Mouse (Mus musculus) cerebellum, postnatal 36 days (tissue): ENCODE measurements around the gene Ppp1r14c.
"Not testable (repeated sequence)": the region's sequence is repeated elsewhere in the genome, so short reads cannot be mapped to it uniquely, and the experiment has no call there.

Source experiments
- DNase-seq, 2 experiments: peaks; one replicate each; pipeline ENCODE4 v3.0.0; 2021 to 2022; ENCODE audit warnings: mixed read lengths in 2 of 2

The Ppp1r14c gene

DNA sequence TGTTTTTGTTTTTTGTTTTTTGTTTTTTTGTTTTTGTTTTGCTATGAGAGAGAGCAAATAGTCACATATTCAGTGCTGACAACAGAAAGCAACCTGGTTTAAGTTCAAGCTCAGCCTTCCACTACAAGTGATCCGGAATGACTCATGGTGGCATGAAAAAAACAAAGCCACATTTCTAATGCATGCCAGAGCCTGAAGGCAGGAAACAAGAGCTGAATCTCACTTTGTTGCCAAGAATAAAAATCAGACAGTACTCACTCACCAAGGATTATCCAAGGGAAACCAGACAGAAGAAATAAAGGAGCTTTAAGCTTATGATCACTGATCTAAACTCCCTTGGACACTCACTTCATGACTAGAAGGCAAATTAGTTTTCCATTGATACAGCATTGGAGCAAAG is 110.8 kb downstream of the Ppp1r14c start:
- DNase-seq = no peak

DNA sequence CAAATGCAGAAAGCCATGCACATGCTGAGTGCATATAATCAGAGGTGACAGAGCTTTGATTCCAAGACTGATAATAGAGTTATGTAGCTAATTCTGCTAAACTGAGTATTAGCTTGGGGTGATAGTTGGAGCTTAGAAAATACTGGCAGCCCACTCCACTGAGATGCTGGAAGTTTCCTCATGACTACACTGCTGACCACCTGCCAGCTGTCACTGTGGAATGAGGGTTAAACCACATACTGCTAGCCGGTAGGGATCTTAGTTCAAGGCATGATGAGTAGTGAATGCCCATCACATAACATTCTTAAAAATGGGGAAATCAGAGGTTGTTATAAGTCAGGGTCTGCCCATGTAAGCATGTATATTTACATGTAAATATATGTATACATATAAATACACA is 113.9 kb downstream of the Ppp1r14c start:
- no peak for DNase-seq

DNA sequence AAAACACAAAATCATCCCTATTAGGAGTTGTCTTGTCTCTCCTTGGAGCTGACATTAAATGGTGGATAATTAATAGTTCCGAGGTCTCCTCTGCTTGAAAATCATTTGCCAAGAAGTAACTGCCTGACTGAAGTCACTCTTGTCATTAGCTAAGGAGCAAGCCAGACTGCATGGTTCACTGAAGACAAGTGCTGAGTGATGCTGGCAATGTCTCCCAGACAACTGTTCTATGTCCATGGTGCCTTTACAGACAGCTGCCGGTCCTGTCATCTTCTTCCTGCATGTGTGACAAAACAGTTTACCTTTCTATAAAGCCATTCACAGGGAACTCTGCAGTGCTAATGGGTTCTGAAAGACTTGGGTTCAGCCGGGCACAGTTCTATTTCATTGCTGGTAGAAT is 124.2 kb downstream of the Ppp1r14c start:
- no peak for DNase-seq

DNA sequence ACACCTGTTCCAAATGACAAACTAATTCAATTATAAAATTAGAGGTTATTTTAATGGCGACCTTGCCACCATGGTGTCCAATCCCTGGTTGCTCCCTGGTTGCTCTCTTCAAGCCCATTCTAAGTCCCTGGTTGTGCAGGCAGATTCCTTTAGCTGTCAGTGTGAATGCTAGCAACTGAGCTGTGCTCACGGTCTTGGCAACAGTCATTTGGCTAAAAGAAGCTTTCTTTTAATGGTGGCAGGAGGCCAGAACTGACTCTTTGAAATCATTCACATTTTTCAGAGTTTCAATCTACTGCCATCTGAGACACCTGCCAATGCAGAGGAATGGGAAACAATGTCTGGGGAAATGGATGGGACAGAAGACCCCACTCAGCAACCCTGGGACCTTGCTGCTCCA is 130.9 kb downstream of the Ppp1r14c start:
- DNase-seq = no peak

DNA sequence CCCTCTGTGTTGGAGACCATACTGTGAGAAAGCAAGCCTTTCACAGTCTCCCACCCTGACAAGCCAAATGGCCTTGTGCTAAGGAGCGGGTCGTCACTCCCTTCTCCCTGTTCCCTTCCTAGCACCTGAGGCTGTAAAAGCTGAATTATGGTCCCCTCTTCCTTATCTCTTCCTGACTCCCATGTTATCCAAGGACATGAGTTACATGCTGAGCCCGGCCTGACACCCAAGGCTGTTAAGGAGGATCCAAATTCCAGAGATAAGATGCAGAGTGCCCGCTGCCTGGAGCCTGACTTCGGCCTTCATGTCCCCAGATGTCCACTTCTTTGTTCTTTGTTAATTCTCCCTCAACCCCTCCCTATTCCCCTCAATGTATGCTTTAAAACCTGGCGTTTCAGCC is 135.0 kb downstream of the Ppp1r14c start:
- not testable (repeated sequence) for DNase-seq

DNA sequence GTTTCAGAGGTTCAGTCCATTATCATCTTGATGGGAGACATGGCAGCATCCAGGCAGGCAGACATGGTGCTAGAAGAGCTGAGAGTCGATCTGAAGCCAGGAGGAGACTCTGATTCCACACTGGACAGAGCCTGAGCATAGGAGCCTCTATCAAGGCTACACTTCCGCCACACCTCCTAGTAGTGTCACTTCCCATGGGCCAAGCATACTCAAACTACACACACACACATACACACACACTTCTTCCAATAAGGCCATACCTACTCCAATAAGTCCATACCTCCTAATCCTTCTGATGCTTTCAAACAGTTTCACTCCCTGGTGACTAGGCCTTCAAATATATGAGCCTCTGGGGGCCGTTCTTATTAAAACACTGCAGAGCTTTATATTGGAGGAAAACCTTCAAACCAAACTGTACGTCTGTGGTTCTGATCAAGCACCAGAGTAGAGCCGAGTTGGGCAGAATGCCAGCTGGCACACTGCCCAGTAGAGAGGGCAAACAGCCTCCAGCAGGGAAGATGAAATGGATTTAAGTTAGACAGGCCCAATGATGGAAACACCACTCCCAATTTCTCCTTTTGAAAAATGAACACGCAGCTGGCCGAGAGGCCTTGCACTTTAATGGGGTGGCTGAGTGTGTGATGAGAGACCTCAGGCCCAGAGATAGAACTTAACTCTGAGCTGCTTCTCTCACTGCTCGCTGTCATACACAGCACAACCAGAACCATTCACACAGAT is 141.8 kb downstream of the Ppp1r14c start:
- DNase-seq = peak; percentile 35 to 57

DNA sequence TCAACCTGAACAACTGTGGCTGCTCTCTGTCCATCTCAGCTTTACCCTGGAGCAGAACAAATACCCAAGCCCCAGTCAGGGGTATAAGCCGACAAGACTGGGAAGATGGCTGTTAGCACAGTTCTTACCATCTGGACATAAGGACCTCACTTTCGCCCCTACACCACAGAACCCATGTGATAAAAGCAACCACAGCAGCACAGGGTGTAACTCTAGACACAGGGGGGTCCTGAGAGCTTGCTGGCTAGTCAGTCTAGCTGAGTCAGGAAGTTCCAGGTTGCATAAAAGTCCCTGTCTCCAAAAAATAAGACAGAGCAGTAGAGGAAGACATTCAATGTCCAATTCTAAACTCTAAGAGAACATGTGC is 142.3 kb downstream of the Ppp1r14c start:
- DNase-seq = no peak

DNA sequence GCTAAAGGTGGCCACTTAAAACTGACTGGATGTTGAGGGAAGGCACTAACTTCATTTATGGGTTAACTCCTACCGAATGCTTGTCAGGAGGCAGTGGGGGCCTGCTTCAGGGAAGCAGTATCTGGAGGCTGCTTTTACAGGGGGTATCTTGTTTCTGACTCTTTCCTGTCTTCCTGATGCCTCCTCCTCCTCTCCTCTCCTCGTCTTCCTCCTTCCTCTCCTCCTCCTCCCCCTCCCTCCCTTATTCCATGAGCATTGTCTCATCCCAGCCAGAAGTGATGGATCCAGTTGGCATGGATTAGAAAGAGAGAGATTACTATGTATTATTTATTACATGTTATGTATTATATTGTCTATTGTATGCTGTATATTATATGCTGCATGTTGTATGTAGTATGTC is 142.9 kb downstream of the Ppp1r14c start:
- DNase-seq = no peak

DNA sequence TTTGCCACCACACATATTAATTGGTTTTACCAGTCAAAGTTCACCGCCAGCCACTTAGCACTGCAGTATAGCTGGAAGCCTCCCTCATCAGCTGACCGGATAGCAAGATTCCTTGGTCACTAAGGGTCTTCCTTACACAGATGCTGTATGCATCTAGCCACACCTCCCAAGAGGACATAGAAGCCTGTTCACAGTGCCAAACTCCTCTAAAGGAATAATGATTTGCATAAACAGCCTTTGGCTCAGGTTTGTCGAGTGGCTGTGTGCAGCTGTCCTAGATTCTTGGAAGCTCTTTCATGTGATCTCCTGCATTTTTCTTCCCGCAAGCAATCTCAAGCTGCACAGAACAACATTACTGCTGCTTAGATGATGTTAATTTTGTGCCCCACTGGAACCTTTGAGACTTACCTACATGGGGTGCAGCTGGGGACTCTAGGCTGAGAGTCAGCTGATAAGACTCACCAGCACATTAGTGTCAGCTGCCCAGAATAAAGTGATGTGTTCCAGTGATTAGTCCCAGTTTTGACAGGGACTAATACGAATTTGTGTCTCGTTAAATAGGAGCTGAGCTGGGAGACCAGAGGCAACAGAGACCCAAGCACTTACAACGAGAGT is 143.9 kb downstream of the Ppp1r14c start:
- DNase-seq = no peak

DNA sequence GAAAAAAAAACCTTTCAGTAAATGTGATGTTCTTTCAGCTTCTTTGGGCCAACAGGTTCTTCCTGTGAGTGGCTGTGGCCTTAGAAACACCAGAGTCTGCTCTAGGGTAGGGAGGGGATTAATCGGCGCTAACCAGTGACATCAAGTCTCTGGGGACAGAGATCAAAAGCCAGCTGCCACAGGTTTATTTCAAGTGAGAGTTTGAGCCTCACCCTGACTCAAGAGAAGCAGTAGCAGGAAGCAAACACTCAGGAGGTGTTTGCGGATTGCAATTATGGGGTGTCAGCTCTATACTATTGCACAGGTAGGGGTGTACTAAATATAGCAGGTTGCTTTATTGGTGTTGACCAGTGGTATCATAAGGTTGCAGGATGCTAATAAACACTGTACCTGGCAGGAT is 144.6 kb downstream of the Ppp1r14c start:
- no peak for DNase-seq

DNA sequence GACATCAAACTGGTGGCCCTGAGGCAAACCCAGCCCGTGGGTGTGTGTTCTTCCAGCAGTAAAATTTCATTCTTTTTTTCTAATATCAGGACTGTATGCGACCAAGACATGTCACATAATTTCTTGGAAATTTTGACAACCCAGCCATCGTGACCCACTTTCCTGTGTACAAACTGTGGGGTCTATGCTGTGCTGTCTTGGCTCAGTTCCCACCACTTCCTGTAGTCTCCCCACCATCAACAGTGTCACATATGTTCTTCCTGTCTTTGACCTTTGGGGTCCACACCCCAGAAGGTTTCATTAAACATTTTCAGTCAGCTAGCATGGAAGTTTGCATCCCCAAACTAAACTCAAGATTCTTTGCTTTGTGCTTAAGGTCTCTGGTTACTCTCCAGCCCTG is 145.5 kb downstream of the Ppp1r14c start:
- DNase-seq = no peak

DNA sequence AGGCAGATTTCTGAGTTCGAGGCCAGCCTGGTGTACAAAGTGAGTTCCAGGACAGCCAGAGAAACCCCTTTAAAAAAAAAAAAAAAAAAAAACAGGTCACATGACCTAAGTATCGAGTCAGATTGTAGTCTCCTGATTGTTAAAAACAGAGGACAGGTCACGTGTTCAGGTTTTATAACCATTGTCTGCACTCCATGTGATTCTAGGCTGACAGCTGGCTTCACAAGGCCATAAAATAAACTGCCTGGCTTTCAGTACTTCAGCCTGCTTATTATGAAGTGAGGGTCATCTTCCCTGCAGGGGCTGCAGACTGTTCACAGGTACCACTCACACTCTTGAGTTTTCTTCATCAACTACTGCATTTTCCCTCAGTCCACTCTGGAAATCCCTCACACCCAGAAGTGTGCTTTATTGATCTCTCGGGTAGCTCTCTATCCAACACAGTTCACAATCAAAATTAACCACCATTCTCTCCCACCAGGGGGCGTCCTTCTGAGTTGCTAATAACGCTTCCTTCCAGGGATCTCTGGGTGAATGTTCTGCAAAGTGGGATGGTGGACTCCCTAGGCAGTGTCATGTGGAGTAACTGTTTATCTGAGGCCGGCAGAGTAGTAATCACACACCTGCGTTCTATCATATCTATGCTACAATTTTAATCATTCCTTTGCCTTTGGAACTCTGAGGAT is 146.9 kb downstream of the Ppp1r14c start:
- DNase-seq = peak in 1 of 2 experiments; percentile 16

DNA sequence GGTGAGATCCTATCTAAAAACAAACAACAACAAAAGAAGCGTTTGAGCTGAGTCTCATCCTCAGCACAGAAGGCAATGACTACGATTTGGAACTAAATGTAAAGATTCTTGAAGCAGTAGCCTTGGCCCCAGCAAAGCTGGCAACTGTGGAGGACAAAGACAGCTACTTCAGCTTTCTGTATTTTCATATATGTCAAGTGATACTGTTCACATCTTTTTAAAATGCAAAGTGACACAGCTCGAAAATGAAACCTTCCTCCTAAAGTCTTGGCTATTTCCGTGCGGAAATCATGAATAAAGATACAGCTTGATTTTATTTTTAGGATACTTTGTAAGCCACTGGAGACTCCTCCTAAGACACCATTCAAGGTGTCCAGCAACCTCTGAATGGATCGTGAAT is 148.1 kb downstream of the Ppp1r14c start:
- DNase-seq = no peak
